Mouse (Mus musculus) erythroblast, embryonic 14.5 days (primary cell): ENCODE results near the gene Cep170.

ENCODE experiments used
- GATA1 ChIP-seq: IDR thresholded peaks from 2 replicates; pipeline ENCODE4 v1.6.1; 2012; ENCODE audit warnings: low read length, inconsistent platforms, mixed read lengths
- TAL1 ChIP-seq: IDR thresholded peaks from 3 replicates; pipeline ENCODE4 v1.6.1; 2012; ENCODE audit warnings: low read length, inconsistent platforms, mixed read lengths

DNA sequence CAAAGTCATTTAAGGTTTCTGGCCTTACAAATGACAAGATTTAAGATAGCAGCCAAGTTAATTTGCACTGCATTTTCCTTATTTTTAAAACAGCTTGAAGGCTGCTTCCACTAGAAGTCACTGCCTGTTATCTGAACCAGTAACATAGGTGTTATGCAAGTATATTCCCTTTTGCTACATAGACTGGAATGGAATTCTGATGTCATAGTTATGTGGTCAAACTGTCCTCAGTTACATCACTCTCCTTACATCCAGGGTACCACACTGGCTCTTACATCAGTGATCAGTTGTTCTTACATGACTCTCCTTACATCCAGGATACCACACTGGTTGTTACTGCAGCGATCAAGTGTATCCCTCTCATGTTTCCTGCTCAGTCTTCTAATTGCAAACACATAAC lies 53.2 kb downstream of the Cep170 start:
- TF ChIP-seq GATA1 (no peak), TAL1 (no peak)
